ENCODE assay signal across 30 mouse cellular contexts in genomic region chr11:53732244-53732643, GRCm38 (mm10). TPM values are rescaled to one million over a fixed set of nuclear protein-coding genes. Genes with fewer than 3 reads are reported as not detected.
A peak's percentile ranks its signal among the peaks of the same experiment; 100 is the strongest.
DNase-seq lines count a peak whose midpoint lies in the region; TF ChIP-seq lines count a peak whose summit lies in the region.
"Had no signal": no experiment of that assay in that cellular context is flagged by ENCODE, and none has a peak within 500 bp of the region (broad histone marks: within the 10 kb centered on the region; RNA-seq: fewer than 3 reads in every experiment).

No protein-coding gene starts in this region.

- H3K36me3 ChIP-seq in MEL (ENCODE audit: control insufficient read depth in 1 of 2, insufficient read depth in 2 of 2, low read length in 2 of 2), result peaks cover 0 to 35% of the 10 kb centered on the region in 2 experiments; a peak in 2 of 4 replicates
- H3K36me3 ChIP-seq in embryonic facial prominence, embryonic 10.5 days (replicated peaks), result no peaks in the 10 kb centered on the region
- H3K36me3 ChIP-seq: G1E had no signal

- H3K9me3 ChIP-seq in MEL (replicated peaks; ENCODE audit: insufficient read depth, low read length), result no peaks in the 10 kb centered on the region
- no peaks in the 10 kb centered on the region for H3K9me3 ChIP-seq in embryonic facial prominence, embryonic 10.5 days
- H3K9me3 ChIP-seq: G1E had no signal

- peak; percentile 77 to 80; a peak in 3 of 4 replicates for TF ChIP-seq EP300 in MEL (IDR thresholded peaks at IDR 0.05; ENCODE audit: low read depth in 1 of 2, low read length in 2 of 2)

- H3K4me1 ChIP-seq in MEL (ENCODE audit: control insufficient read depth in 1 of 2, insufficient read depth in 2 of 2, low read length in 2 of 2), result peaks cover 6 to 40% of the 10 kb centered on the region in 2 experiments
- no peaks in the 10 kb centered on the region for H3K4me1 ChIP-seq in embryonic facial prominence, embryonic 10.5 days

- H3K79me2 ChIP-seq in MEL (ENCODE audit: control insufficient read depth, insufficient read depth, low read length, poor library complexity), result no peaks in the 10 kb centered on the region; the same call in 1 of the 2 replicates

- no peak overlapping the region; the same call in 1 of the 2 replicates for H3K9ac ChIP-seq in MEL (ENCODE audit: control insufficient read depth, low read depth, low read length, poor library complexity, severe bottlenecking)

- H3K27me3 ChIP-seq in MEL (ENCODE audit: control insufficient read depth in 1 of 2, insufficient read depth in 2 of 2, low read length in 2 of 2), result no peaks in the 10 kb centered on the region
- H3K27me3 ChIP-seq in embryonic facial prominence, embryonic 10.5 days (replicated peaks; ENCODE audit: low read depth, poor library complexity, severe bottlenecking), result no peaks in the 10 kb centered on the region
- H3K27me3 ChIP-seq: CH12.LX, Patski had no signal

- no peak for TF ChIP-seq RAD21 in MEL (IDR thresholded peaks at IDR 0.05; ENCODE audit: low read depth, low read length)

- DNase-seq in 416B (ENCODE audit: low read depth), result peak; percentile 24
- DNase-seq in CD4-positive helper T cell, adult 2 months (ENCODE audit: low read depth, low spot score), result peak; percentile 63
- DNase-seq in MEL (ENCODE audit: low read depth, low spot score), result peak; percentile 70
- peak; percentile 19 for DNase-seq in MEL-GATA-1-ER (ENCODE audit: extremely low read depth, low read depth)
- no peak for DNase-seq in urinary bladder, postnatal 25 days (ENCODE audit: low spot score)
- DNase-seq in embryonic facial prominence, embryonic 10.5 days (ENCODE audit: low spot score), result no peak
- DNase-seq in thymus, postnatal 10 days (ENCODE audit: low spot score in 2 of 2), result no peak
- DNase-seq in left cerebral cortex, adult 8-10 months (ENCODE audit: low spot score in 2 of 2), result no peak
- DNase-seq: adrenal gland, adult 2 months; adrenal gland, adult 8-10 months; adrenal gland, postnatal 10 days; adrenal gland, postnatal 14 days; adrenal gland, postnatal 25 days; adrenal gland, postnatal 36 days; B cell, adult 2 months; cerebellum, adult 11 months; cerebellum, adult 11-12 months; cerebellum, adult 18-20 months; cerebellum, adult 2 months; cerebellum, adult 8-10 months; cerebellum, adult 9-10 months had no signal

- TF ChIP-seq POLR2A in MEL (IDR thresholded peaks at IDR 0.05; ENCODE audit: control insufficient read depth in 1 of 2, insufficient read depth in 1 of 2, low read depth in 1 of 2, low read length in 2 of 2, poor library complexity in 1 of 2), result no peak

- no peak overlapping the region; a peak in 1 of 4 replicates for H3K4me3 ChIP-seq in MEL (ENCODE audit: control insufficient read depth in 1 of 2, insufficient read depth in 1 of 2, low read depth in 2 of 2, low read length in 2 of 2)
- H3K4me3 ChIP-seq in embryonic facial prominence, embryonic 10.5 days, result no peak overlapping the region

- H3K27ac ChIP-seq in MEL (ENCODE audit: control insufficient read depth, low read depth, low read length), result peak overlapping the region; percentile 25
- no peak overlapping the region for H3K27ac ChIP-seq in embryonic facial prominence, embryonic 10.5 days (replicated peaks)

- no peak for TF ChIP-seq CTCF in MEL (IDR thresholded peaks at IDR 0.05 in 2 of 3, conservative IDR thresholded peaks at IDR 0.05 in 1 of 3; ENCODE audit: control insufficient read depth in 1 of 3, insufficient read depth in 1 of 3, low read depth in 2 of 3, low read length in 3 of 3, poor library complexity in 1 of 3, severe bottlenecking in 1 of 3)

- WGBS in embryonic facial prominence, embryonic 10.5 days, result 93% methylated on average over 8 of the region's 8 CpGs

TF ChIP-seq in MEL, 35 proteins besides CTCF, POLR2A, EP300 and RAD21:
- TF ChIP-seq UBTF (IDR thresholded peaks at IDR 0.05; ENCODE audit: borderline replicate concordance, insufficient read depth, low read depth, low read length) (no peak), ELF1 (IDR thresholded peaks at IDR 0.05; ENCODE audit: low read depth, low read length) (peak; percentile 77; the same call in 1 of the 2 replicates), POLR2AphosphoS2 (IDR thresholded peaks at IDR 0.05; ENCODE audit: low read length) (no peak), ETS1 (IDR thresholded peaks at IDR 0.05; ENCODE audit: low read depth, low read length) (peak; percentile 84), RCOR1 (IDR thresholded peaks at IDR 0.05; ENCODE audit: low read depth, low read length) (peak; percentile 73), MYC (IDR thresholded peaks at IDR 0.05; ENCODE audit: low read depth, low read length) (no peak), ZNF384 (IDR thresholded peaks at IDR 0.05; ENCODE audit: low read depth, low read length) (peak; percentile 94), SIN3A (IDR thresholded peaks at IDR 0.05; ENCODE audit: low read length) (peak; percentile 51; the same call in 1 of the 2 replicates), TBP (IDR thresholded peaks at IDR 0.05; ENCODE audit: low read depth, low read length) (0 out of 2 replicates have a peak, but pooled peaks have one; percentile 19), MAZ (IDR thresholded peaks at IDR 0.05; ENCODE audit: low read depth, low read length) (no peak), GATA1 (IDR thresholded peaks at IDR 0.05; ENCODE audit: low read depth, low read length) (peak; percentile 94), CHD2 (IDR thresholded peaks at IDR 0.05; ENCODE audit: low read length) (no peak), MXI1 (IDR thresholded peaks at IDR 0.05; ENCODE audit: low read depth, low read length) (0 out of 2 replicates have a peak, but pooled peaks have one; percentile 26), JUND (IDR thresholded peaks at IDR 0.05; ENCODE audit: low read depth, low read length) (no peak)
TF ChIP-seq in MEL: peak in this region for 8.

RNA-seq across cellular contexts. Expression of gene Il5, which starts 11.7 kb away (rescaled TPM):
- total RNA-seq in MEL (2012; rRNA removed), result not detected in 2 replicates
- not detected for polyA plus RNA-seq in MEL (2012; ENCODE audit: insufficient read depth in 1 of 2, insufficient read length in 2 of 2, low read depth in 1 of 2, low replicate concordance in 2 of 2, missing spikeins in 1 of 2)
- not detected in 2 replicates for polyA plus RNA-seq in embryonic facial prominence, embryonic 10.5 days (2016; fragmentation: Nextera tagmentation; extraction: Ambion mirVana)
- total RNA-seq in left cerebral cortex, adult 8-10 months (2022), result not detected
- total RNA-seq: adrenal gland, adult 18-20 months; adrenal gland, adult 2 months; adrenal gland, adult 8-10 months; adrenal gland, postnatal 10 days; adrenal gland, postnatal 14 days; adrenal gland, postnatal 25 days; adrenal gland, postnatal 36 days; adrenal gland, postnatal 4 days; CH12.LX; ES-E14 had no signal
- polyA plus RNA-seq: brain, embryonic 14.5 days; C2C12; CD4-positive, CD25-positive, alpha-beta regulatory T cell, adult 4 months; G1E; Patski had no signal

RNA-seq across cellular contexts. Expression of gene Rad50, which starts 25.1 kb away (rescaled TPM):
- 41.2 and 44.6 TPM in 2 replicates for total RNA-seq in MEL (2012; rRNA removed)
- polyA plus RNA-seq in MEL (2012; ENCODE audit: insufficient read depth in 1 of 2, insufficient read length in 2 of 2, low read depth in 1 of 2, low replicate concordance in 2 of 2, missing spikeins in 1 of 2), result 100 to 1,000 TPM in 1 of 2 experiments, 10 to 100 TPM in 1; 32.6 to 447 TPM
- polyA plus RNA-seq in embryonic facial prominence, embryonic 10.5 days (2016; fragmentation: Nextera tagmentation; extraction: Ambion mirVana), result 24.6 and 25.8 TPM in 2 replicates
- 10 to 100 TPM in 3 of 4 experiments, 1 to 10 TPM in 1; 9.9 to 12.1 (median 11.8) TPM for total RNA-seq in left cerebral cortex, adult 8-10 months (2022)

RNA-seq across cellular contexts. Expression of gene Irf1, which starts 37.6 kb away (rescaled TPM):
- 0.46 and 0.73 TPM in 2 replicates for total RNA-seq in MEL (2012; rRNA removed)
- 1 to 10 TPM in 1 of 2 experiments, not detected in 1; 1.9 TPM for polyA plus RNA-seq in MEL (2012; ENCODE audit: insufficient read depth in 1 of 2, insufficient read length in 2 of 2, low read depth in 1 of 2, low replicate concordance in 2 of 2, missing spikeins in 1 of 2)
- 5.6 and 7.0 TPM in 2 replicates for polyA plus RNA-seq in embryonic facial prominence, embryonic 10.5 days (2016; fragmentation: Nextera tagmentation; extraction: Ambion mirVana)
- total RNA-seq in left cerebral cortex, adult 8-10 months (2022), result 10 to 100 TPM in 2 of 4 experiments, 1 to 10 TPM in 2; 6.8 to 10.8 (median 9.4) TPM

RNA-seq across cellular contexts. Expression of gene Gm17334, which starts 40.7 kb away (rescaled TPM):
- total RNA-seq in MEL (2012; rRNA removed), result not detected in 2 replicates
- not detected for polyA plus RNA-seq in MEL (2012; ENCODE audit: insufficient read depth in 1 of 2, insufficient read length in 2 of 2, low read depth in 1 of 2, low replicate concordance in 2 of 2, missing spikeins in 1 of 2)
- not detected in 2 replicates for polyA plus RNA-seq in embryonic facial prominence, embryonic 10.5 days (2016; fragmentation: Nextera tagmentation; extraction: Ambion mirVana)
- 1 to 10 TPM in 1 of 4 experiments, under 1 TPM in 2, not detected in 1; 0.42 to 2.4 (median 0.64) TPM for total RNA-seq in left cerebral cortex, adult 8-10 months (2022)
- total RNA-seq: G1E had no signal
- polyA plus RNA-seq: brain, embryonic 14.5 days; G1E had no signal

Comparison
In these comparisons a context has a peak if more than half of its experiments do, and no peak if none do; other contexts are left out.
1. DNase-seq: peak in 416B (single experiment), CD4-positive helper T cell, adult 2 months (single experiment), MEL (single experiment) and MEL-GATA-1-ER (single experiment); none in urinary bladder, postnatal 25 days (single experiment), embryonic facial prominence, embryonic 10.5 days (single experiment), thymus, postnatal 10 days (0 of 2) and left cerebral cortex, adult 8-10 months (0 of 2).